Mouse (Mus musculus): Measurements from ENCODE around the gene Gm10842.

Gene Gm10842

DNA sequence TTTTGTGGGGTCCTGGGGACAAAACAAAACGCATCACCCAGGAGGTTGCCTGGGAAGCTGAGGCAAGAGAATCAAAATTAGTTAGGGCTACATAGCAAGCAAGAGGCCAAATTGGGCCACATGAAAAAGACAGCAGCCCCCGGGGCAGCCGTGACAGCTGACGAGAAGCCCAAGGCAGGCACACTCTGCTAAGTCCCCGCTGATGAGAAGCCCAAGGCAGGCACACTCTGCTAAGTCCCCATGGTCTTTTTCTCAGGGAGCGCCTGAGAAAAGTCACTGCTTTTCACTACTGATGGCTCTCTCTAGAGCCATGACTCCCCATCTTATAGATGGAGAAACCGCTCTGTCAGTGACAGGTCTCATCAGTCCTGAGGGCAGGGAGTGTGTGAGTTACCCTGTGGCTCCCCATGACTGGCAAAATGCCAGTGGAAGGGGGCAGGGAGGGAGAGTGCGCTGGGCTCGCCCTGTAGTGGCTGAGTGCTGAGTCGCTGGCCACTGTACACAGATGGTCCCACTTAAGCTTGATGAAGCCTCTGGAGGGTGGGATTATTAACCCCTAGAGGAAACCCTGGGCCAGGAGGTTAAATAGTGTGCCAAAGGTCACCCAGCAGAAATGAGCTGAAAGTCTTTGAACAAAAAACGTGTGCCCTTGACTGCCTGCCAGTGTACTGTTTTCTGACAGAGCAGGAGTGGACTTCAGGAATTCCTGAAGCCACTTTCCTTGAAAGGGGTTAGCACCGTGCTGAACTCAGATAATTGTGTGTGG is 6.6 kb downstream of the Gm10842 start:
- no peak for DNase-seq

DNA sequence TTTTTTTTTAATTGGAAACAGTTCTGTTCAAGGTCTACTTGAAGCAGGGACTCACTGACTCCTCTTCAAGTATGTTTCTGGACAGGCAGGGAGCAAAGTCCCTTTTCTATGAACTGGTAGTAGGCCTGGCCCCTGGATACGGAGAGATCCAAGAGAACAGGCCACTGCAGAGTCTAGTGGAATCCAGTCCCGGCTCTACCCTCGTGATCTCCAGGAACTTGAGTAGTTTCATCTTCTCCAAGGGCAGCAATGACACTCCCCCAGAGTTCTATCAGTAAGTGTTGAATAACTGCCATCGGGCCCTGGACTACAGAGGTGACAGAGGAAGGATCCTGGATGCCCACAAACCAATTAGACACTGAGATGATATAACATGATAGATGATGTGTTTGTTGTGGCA is 9.2 kb downstream of the Gm10842 start:
- no peak for DNase-seq

DNA sequence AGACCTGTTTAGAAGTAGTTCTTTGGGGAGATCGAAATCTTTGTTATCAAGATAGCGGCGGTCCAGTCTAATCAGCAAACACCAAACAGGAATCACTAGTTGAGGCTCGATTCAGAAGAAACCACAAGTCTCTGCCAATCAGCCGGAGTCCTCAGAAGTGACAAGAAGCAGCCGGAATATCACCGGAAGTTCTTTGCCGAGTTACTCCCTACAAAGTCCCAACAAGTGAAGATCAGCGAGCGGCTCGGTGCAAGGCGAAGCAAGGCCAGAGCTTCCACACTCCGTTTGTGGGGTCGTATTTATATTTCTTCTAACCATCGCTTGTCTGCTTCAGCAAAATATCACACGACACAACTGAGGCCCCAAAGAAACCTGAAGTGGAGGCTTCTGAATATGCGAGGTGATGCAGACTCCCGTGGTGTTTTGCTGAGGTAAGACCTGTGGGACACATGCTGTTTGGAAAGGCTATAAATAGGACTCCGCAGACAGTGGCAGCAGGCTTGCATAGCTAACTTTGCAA is 10.1 kb downstream of the Gm10842 start:
- no peak for DNase-seq

DNA sequence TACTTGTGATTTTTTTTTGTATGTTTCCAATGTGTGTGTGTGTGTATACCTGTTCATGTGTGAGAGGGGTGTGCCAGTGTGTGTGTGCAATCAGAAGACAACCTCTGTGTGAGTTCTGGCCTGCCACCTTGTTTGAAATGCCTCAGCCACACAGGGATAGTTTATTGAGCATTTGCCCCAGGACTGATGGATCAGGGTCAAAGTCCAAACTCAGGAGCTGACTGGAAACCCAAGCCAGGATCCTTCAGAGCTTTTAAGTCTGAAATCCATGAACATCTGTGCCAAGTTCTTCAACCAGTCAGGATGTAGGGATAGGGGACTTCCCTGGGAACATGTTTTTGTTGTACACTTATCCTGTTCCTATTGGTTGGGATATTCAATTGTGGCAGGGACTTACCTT is 11.4 kb downstream of the Gm10842 start:
- no peak for DNase-seq

DNA sequence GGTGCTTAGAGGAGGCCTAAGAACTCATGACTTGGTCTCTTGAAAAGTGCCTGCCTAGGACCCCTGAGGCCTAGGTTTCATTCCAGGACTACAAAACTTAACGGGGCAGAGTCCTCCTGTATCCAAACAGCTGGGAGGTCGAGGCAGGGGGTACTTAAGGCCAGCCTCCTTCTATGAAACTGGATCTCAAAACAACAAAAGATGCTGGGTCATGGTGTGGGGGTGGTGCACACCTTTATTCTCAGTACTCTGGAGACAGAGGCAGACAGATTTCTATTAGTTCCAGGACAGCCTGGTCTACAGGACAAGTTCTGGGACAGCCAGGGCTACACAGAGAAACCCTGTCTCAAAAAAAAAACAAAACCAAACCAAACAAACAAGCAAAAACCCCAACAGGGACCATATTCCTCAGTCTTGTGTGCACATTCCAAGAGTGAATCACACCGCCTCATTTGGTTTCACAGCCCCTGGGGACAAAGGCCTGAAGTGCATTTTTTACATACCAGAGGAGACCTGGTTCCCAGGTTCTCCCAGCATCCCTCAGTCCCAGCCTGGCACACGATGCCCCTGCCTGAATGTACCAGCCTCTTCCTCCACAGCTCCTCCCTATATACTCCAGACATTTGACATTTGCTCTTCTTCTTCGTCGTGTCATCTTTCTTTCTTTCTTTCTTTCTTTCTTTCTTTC is 13.1 kb downstream of the Gm10842 start:
- DNase-seq, result no peak

DNA sequence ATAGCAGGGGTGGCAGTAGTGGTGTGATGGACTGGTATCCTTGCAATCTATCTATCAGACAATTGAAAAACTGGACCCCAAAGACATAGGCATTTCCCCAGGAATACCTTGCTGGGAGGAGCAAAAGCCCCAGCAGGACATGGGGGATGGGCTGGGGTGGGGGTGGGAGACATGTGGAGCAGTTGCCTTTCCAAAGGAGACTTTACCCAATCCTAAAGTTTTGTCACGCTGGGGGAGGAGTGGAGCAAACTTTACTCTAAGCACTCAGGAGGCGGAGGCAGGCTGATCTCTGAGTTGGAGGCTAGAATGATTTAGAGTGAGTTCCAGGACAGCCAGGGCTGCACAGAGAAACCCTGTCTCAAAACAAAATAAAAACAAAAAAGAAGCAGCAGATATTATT is 14.7 kb downstream of the Gm10842 start:
- DNase-seq, result no peak

DNA sequence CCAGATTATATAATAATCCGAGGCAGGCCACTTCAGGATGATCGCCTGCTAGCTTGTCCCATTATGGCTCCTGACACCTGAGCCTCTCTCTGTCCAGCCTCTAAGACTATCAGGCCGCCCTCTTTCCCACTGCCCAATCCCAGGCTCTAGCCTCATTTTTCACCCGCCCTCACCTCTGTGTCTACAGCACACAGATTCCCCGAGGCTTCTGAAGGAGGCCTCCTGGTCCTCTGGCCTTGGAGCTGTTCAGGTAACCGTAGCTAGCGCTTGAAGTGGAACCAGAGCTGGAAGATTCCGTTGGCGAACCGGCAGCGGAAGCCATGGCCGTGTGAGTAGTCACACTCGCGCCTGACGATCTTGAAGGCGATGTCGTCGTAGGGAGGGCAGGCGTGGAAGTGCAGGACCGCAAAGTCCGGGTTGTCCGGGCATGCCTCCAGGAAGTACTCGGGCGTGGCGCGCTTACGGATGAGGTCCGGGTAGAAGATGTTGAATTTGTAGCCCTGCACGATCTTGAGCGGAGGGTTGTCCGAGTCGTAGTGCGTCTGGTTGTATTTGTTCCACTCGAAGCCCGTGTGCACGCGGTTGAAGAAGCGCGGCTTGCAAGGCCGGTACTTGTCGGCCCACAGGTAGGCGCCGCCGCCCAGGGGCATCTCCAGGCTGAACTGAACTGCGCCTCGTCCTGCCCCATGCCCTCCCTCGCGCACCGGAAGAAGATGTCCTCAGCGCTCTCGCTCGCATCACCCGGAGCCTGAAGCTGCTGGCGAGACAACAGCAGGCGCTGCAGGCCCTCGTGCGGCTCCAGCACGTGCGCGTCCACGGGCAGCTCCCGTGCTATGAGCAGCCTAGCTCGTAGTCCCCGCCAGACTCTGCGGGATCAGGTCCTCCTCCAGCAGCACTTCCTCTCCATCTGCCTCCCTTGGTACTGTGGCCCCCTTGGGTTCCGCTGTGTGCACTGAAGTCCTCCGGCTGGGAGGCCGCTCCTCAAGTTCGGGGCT is 18.1 kb downstream of the Gm10842 start:
- no peak for DNase-seq

DNA sequence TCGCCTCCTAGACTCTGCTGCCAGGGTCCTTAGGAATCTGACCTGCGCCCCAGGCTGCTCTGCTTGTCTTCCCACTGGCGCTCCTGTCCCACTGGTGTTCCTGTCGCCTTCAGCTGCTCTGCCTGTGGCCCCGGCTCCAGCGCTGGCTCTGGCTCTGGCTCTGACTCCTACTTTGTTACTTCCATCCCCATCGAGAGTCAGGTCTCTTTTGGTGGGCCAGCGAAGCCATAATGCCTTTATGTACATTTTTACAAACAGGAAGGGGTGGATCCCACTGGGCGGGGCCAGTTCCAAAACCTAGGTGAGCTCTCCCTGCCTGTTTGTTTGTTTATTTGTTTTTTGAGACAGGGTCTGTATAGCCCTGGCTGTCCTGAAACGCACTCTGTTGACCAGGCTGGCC is 20.1 kb downstream of the Gm10842 start:
- DNase-seq, result no peak

DNA sequence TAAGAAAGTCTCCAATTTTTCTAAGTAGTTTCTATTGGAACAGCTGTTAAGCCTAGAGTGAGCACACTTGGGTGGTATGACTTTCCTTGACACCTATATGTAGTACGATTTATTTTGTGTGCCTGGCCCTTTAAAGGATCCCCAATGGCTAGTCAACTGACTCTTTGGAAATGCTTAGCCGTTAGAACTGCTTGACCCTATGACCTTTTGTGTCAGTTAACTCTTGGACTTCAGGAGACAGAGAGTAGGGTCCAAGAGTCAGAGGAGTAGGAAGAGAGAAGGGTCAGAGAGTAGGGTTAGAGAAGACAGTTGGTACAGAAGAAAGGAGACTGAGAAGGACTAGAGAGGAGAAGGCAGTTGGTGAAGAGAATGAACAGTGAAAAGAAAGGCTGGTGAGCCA is 31.8 kb downstream of the Gm10842 start, which contains the start of gene Tlk2:
TSS of gene Tlk2 (plus strand) at position 292 of the 400 bp plus-strand sequence.
- no peak for DNase-seq

DNA sequence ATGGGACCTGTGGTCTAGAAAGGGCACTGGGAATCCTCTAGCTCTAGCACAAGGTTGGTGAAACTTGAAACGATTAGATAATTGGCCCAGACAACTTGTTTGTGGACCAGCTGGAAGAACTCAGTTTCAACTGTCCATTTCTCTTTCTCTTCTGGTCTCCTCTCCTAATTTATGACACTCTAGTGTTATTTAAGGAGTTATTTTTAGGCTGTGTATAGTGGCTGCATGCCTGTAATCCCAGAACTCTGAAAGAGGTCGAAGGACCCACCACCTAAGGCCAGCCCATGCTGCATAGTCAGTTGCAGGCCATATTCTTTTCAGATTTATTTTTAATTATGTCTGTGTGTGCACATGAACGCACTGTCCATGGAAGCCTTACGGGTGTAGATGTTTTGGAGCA is 32.8 kb downstream of the Gm10842 start:
- no peak for DNase-seq

DNA sequence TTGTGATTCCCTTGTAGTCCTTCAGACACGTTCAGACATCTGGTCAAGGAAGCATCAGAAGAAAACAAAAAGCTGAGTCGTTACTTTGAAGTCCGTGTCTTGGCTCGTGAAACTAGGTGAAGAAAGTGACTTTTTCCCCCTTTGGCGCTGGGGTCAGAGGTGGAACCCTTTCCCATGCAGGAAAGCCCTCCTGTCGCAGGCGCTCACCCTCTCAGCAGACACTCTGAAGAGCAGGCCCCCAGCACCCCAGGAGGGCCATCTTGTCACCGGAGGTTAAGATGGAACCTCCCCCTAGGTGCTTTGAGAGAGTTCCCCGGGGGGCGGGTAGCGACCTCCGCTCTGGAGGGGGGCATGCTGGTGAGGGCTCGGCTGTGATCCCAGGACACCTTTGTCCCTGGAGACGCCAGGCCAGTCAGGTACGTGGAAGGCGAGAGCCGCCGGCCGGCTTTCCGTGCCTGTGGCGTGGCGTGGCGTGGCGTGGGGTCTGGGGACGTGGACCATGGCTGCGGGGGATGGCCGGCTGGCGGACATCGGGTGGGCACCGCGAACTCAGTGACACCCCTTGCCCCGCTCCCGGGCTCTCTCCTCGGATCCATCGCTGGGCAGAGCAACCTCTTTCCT is 33.9 kb downstream of the Gm10842 start:
- peak; percentile 21 for DNase-seq

DNA sequence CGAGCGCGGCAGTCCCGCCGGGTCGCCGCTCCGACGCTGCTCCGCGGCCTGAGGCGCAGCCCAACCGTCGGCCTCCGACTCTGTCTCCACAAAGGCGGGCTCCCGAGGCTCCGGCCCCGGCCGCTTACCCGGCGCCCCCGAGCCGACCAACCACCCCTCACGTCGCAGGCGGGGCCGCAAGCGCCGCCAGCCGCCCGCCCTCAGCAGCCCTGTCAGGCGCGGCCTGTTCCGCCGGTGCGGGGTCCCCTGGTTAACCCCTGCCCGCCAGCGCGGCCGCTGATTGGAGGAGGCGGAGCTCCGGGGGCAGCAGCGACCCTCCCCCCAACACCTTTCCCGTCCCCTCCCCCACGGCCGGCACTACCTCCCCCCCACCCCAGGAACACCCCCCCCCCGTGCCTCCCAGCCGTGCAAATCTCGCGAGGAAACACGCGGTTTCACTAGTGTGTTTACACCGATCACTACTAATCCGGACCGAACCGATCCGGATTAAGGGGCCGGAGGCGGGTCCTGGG is 34.5 kb downstream of the Gm10842 start:
- peak; percentile 85 for DNase-seq

DNA sequence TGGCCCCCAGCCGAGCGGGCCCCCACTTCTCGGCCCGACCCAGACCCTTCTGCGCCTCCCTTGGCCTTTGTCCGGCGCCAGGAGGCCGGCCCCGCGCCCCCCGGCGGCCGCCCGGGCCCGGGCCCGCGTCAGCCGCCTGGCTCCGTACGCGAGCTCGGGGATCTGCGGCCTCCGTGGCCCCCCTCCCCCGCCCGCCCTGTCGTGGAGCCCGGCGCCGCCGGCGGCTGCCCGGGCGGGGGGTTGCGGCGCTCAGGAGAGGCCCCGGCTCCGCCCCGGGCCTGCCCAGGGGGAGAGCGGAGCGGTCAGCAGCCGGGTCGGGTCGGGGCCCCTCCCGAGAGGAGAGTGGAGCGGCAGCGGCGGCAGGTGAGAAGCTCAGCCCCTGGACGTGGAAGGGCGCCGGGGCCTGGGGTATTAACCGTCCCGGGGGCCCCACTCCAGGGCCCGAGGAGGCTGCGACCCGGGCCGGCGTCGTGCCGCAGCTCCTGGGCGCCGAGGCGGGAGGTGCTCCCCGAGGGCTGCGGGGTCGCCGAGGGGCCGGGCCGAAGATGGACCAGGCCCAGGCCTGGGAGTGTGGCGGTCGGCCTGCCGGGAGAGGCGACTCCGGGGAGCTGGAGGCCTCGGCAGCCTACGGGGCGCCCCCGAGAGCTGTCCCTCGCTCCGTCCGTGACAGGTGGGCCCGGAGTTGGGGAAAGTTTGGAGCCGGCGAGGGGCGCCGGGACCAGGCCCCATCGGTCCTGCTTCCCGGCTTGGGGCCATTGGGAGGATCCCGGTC is 35.2 kb downstream of the Gm10842 start:
- DNase-seq, result peak; percentile 41

DNA sequence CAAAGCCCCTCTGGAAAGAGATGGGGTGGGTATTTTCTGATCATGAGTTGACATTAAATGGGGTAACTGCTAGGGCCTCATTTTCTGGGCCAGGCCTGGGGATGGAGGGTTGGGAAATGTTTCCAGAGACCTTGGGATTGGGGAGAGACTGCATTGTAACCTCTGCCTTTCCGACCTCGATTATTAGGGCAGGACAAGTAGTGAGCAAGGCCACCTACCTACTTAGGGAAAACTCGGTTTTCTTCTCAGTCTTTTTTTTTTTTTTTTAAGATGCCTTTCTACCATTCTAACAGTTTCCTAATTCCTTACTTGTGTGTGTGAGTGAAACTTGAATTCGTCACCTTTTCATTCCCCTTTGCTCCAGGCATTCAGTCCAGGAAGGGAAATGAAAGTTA is 35.8 kb downstream of the Gm10842 start:
- DNase-seq, result no peak

DNA sequence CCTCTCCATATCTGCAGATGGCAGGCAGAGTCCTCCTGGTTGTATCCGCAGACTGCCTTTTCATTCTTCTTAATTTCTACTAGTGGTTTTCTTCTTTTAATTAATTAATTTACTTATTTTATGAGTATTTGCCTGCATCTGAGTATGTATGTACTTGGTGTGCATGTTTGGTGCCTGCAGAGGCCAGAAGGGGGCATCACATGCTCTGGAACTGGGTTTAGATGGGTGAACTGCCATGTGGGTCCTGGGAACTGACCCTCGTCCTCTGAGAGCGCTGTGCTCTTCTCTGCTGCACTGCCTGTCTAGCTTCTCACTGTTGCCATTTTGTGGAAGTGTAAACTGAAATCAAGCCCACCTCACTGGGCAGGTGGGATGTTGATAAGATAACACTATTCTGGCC is 38.0 kb downstream of the Gm10842 start:
- DNase-seq, result no peak

DNA sequence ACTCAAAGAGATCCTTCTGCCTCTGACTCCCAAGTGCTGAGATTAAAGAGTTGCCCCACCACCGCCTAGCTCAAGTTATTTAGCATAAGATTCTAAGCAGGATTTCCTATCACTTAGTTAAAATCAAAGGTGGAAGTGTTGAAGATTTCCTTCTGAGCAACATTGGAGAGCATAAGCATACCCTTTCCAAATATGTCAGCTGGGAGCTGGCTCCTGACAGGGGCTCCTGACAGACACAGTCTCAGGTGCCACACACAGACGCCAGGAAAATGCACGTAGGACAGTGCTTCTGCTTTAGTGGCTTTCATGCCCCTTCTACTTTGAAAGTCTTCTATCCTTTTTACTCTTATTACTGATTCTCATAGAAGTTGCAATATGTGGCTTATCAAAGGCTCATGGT is 45.5 kb downstream of the Gm10842 start:
- DNase-seq, result no peak
